Mouse (Mus musculus): ENCODE results near the gene Gm340.
A peak's percentile ranks its signal among the peaks of the same experiment; 100 is the strongest.

The Gm340 gene

DNA sequence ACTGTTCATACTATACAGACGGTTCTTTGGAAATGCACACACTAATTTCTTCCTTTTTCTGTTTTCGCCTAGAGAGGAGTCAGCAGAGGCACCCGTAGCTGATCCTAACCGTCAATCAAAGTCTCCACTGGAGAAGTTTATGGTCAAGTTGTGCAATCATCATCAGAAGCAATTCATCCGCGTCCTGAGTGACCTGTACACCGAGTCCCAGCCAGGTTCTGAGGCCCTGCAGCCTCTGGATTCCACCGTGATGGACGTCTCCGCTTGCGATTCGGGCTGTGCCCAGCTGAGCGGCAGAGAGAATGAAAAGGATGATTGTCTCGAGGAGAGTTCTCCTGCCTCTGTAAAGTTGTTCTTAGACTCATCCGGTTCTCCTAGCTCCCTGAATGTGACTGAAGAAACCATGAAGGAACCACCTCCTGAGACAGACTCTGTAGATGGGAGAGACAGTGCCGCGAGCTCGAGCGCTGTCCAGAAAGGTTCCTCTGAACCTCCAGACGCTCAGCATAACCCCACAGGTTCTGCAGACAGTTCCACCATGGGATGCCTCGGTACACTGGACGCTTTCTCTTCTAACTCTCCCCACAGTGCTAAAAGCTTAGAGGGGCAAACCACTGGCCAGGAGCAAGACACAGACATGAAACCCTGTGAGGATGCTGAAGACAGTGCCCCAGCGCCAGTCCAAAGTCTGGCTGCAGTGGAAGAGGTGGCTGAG is at the start of gene Gm340:
Gene Gm340, plus strand, starts transcription at position 665 of the 715 bp plus-strand sequence.
- no peak for DNase-seq (ENCODE audit: low read depth, low spot score)

DNA sequence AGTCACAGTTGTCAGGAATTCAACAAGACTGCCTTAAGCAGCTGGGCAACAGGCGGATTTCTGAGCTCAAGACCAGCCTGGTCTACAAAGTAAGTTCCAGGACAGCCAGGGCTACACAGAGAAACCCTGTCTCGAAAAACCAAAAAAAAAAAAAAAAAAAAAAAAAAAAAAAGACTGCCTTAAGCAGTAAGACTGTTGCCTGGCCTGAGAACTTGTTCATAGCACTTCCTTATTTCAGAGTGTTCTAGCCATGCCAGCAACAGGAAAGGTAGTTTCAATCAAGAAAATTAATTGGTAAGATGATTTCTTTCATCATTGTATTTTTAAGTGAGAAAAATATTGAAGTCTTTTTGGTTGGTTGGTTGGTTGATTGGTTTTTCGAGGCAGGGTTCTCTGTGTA is 48.1 kb upstream of the Gm340 start:
- no peak for DNase-seq (ENCODE audit: low read depth, low spot score)

DNA sequence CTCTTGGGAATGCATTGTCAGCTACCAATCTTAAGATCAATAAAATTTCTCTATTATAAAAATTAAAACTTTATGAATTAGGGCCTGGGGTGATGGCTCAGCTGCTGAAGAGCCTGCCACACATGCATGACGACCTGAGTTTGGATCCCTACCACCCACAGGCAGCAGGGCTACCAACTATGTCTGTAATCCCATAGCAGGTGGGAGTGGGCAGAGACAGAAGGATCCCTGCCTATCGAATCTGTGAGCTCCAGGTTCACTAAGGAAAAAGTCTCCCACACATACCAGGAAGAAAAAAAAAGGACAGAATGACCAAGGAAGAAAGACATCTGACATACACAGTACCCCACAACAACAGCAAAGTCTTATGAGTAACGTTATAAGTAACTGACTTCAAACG is 25.2 kb upstream of the Gm340 start:
- DNase-seq (ENCODE audit: low read depth, low spot score), result no peak

DNA sequence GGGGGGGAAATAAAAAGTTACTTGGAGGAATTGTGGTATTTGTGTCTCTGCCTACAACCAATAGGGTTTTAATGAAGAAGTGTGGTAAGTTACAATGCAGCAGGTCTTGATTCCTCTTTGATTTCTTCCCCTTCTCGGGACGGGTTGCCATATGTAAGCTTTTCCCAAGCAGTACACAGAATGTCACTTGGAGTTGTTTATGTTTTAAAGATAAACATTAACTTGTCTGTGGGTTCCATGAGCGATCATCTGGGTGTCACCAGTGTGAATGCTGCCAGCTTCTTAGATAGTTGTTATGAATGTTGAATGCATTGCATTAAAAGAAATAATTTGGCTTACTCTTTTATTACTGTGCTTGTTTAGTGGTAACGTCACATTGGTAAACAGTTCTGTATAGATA is 24.7 kb upstream of the Gm340 start:
- no peak for DNase-seq (ENCODE audit: low read depth, low spot score)

DNA sequence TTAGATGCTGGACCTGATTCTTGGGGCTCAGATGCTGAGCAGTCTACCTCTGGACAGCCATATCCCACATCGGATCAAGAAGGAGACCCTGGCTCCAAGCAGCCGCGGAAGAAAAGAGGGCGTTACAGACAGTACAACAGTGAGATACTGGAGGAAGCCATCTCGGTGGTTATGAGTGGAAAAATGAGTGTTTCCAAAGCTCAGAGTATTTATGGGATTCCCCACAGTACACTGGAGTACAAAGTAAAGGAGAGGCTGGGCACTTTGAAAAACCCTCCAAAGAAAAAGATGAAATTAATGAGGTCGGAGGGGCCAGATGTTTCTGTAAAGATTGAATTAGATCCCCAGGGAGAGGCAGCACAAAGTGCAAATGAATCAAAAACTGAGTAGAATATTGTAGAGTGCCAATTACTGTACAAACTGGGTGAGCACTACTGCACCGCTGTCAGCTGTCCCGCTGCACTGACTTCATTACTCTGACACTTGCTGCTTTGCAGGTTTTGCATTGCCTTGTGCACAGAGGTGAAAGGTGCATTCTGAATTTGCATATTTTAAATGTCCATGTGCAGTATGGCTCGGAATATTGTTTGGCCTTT is 23.2 kb upstream of the Gm340 start:
- DNase-seq (ENCODE audit: low read depth, low spot score), result no peak

DNA sequence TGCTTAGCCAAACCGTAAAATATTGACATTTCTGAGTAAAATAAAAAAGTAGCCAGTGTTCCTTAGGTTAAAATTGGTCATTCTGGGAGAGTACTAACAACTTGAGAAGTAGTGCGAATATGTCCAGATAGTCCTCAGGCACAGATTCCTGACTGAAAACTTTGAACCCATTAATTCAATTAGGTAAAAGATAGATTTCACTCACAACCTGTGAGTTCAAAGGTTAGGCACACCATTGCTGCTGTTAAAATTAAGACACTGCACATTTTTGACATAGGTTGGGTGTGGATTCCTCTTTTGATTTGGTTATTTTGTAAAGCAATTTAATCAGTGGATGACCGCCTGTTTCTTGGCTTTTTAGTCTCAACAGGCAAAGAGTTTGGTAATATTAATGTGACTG is 21.3 kb upstream of the Gm340 start:
- no peak for DNase-seq (ENCODE audit: low read depth, low spot score)

DNA sequence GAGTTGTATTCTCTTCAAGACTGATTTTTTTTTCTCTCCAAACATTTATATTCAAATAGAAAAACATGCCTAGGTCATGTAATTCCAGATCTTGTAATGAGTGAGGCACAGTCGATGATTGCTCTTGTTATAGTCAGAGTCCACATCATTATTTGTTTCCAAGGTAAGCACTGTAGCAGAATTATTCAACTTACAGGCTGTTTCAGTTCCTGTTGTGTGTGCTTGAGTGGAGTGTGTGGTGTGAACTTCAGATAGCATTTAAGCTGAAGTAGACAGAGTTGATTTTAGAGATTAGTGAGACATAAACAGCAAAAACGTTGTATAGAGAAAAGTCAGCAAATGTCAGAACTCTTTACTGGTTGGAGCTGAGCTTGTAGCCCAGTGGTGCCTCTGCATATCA is 13.4 kb upstream of the Gm340 start:
- no peak for DNase-seq (ENCODE audit: low read depth, low spot score)

DNA sequence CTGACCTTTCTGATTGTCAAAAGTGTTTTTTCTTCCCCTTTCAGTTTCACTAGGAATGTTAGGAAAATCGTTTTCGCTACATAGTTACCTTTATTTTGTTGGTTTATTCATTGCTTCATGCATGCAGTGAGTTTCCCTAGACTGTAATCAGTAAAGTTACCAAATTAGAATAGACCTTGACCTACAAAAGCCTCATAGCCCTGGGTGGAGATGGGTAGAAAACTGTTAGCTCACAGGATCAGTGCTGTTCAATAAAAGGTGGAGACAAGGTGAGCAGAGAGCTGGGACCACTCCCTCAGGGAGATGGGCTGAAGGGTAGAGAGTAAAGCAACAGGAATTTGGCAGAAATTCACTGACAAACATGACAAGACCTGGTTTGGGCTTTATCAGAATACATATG is 8.5 kb upstream of the Gm340 start:
- peak; percentile 16 for DNase-seq (ENCODE audit: low read depth, low spot score)

DNA sequence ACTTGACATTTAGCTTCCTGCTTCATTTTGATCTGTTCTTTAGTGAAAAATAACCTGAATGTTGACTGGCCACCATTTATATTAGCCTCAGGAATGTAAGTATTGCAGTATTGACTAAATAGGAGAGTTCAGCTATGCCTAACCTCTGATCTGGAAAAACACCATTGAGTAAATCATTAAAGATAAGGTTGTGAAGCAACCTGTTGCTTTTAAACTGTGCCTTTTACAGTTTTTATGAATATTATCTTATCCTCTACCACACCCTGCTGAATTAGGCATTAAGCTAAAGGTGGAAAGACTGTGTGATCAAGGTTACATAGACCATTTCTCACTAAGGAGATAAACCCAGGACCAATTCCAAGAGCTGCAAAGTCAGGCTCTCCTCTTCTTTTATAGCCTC is 4.6 kb upstream of the Gm340 start:
- no peak for DNase-seq (ENCODE audit: low read depth, low spot score)

DNA sequence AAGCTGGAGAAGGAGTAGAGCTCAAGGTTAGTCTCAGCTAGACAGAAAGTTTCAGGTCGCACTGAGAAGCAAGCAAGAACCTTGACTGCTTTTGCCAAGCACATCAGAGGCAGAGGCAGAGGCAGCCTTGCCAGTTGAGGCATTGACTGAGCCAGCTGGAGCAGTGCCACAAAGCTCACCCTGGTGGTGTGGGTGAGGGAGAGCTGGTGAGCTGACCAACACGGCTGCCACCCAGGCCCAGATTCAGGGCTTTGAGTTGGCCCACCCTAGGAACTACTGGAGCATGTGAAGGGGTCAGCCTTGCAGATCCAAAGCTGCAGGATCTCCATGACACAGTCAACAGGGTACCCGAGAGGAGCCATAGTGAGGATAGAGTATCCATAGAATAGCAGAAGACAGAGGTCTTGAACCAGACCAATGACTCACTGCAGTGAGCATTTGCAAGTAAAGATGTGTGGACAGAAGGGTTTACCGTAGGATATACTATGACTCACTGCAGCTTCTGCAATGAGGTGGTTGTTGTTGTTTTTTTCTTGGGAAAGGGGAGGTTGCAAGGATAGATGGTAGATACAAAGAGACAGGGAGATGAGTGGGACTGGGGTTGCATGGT is 2.8 kb upstream of the Gm340 start:
- DNase-seq (ENCODE audit: low read depth, low spot score), result no peak

DNA sequence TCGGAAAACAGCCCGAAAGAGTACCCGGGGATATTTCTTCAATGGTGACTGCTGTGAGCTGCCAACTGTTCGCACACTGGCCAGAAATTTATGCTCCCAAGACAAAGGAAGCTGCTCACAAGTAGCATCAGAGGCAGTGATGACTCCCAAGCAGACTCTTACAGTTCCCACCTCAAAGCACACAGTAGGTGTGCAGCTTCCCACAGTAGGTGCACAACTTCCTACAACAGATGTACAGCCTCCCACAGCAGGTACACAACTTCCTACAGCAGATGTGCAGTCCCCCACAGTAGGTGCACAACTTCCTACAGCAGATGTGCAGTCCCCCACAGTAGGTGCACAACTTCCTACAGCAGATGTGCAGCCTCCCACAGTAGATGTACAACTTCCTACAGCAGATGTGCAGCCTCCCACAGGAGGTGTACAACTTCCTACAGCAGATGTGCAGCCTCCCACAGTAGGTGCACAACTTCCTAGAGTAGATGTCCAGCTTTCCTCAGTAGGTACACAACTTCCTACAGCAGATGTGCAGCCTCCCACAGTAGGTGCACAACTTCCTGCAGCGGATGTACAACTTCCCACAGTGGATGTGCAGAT is 846 bp downstream of the Gm340 start:
- no peak for DNase-seq (ENCODE audit: low read depth, low spot score)

DNA sequence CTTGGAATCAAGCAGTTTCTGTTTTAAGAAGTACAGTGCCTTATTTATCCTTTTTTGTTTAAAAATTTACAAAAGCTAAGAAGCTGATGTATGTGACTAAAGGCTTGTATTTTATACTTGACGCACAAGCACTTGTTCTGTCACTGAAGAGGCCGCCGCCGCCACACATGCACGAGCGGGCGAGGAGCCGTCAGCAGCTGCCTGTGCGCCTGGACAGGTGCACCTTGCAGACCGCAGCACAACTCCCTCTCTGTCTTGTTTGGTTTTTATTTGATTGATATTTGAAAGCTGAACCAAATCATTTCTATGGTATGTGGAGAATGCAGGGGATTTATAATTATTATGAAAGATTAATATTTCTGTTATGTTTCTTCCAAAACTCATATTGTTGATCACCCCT is 4.6 kb downstream of the Gm340 start:
- no peak for DNase-seq (ENCODE audit: low read depth, low spot score)

DNA sequence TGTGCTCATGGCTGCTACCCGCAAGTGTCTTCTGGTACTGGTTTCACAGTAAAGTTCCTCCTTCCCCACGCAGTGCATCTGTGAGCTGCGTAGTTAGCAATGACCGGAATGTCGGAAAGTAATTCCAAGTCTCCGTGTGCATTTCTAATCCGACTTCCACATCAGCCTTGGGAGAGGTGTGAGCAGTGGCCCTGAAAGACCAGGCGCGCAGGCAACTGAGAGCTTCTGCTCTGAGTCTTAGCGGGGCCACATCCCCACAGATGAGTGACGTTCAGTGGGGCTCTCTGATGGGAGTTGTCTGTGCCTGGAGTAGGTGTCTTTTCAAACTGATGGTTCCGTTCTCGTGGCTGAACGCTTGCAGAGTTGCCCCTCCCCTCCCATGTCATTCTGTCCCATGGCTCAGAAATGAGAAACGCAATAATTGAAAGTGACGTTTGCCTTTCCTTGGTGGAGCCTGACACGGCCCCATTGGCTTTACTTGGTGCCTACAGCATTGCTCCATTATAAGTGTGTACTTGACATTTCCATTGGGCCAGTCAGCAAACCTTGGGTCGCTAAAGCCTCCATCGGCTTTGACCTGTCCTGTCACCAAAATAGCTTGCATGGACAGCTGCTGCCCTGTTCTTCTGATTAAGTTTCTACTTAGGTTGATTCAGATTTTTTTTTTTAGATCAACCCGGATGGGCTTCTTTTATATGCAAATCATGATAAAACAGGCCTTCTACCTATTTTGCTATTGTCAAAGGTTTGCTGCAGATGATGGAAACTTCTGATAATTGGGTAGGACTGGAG is 5.5 kb downstream of the Gm340 start:
- no peak for DNase-seq (ENCODE audit: low read depth, low spot score)

DNA sequence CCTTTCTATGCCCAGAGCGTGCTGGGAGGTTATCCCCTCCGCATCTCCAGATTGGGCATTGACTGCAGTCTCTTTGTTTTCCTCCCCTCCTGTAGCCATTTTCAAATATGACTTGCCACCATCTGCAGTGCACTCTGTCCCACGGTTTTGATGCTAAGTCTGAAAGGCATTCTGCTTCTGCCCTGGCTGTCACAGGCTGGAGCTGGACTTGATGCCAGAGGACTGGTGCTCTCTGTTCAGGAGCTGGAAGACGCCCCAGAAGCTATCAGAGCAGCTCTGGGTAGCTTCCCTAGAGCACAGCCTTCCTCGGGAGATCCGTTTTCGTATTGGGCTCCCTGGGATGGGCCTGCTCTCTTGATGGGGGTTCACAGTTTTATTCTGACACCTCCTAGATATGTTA is 6.9 kb downstream of the Gm340 start:
- DNase-seq (ENCODE audit: low read depth, low spot score), result no peak

DNA sequence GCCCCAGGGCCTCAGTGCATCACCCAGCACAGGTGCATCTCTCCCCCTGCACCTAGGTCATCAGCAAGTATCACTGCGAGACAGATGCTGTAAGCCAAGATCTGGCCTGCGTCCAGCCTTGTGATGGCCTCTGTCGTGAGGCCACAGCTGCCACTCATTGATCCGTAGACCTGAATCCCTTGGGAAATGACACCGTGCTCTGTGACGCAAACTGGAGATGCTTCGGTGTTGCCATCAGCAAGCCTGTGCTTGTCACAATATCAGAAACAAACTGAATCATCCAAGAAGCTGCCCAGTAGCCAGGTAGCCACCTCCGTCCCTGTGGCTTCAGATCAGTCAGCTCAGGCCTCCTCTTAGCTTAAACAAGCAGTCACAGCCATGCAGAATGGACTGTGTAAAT is 7.5 kb downstream of the Gm340 start:
- DNase-seq (ENCODE audit: low read depth, low spot score), result no peak

DNA sequence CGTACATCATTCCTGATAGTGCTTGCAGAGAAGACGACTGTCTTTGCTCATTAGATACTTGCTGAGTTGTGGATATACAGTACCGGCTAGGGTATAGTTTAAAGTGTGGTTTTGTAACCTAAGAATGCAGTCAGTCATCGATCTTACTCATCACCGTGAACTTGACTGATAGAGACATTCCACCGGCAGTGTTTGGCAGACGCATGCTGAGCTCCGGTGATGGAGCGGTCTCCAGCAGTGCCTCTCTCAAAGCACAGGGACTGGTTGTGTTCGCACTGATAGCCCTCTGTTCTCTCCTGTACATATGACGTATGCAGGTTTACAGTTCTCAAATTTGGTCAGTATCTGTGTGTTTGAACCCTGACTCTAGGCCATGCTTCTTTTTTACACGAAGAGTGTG is 9.6 kb downstream of the Gm340 start:
- DNase-seq (ENCODE audit: low read depth, low spot score), result no peak

DNA sequence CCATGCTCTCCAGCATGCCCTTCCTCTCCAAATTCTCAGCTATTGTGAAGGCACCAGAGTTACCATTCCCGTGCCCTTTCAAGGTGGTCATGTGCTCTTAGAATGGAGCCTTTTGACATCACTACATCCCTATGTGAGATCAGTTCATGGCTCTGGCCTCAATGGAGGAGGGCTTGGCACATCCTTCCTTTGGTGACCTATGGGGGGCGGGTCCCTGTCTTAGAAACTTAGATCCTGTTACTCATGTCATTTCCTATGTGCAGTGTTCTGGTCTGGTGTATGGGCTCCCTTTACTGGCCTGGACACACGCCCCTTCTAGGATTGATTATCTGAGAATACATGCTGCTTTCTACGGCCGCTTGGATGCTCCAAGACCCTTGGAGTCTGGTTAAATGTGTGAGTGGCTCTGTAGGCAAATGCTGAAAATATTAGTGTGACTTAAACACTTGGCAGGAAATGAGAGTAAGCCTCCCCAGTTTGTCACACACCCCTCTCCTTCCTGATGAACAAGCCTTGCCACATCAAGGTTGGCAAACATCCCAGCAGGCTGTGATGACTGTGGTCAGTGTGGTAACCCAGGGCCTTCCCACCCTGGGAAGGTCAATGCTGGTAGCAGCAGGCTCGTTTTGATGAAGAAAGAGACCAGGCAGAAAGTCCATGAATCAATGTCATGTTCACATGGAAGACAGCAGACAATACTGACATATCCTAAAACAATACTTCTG is 15.2 kb downstream of the Gm340 start:
- no peak for DNase-seq (ENCODE audit: low read depth, low spot score)

DNA sequence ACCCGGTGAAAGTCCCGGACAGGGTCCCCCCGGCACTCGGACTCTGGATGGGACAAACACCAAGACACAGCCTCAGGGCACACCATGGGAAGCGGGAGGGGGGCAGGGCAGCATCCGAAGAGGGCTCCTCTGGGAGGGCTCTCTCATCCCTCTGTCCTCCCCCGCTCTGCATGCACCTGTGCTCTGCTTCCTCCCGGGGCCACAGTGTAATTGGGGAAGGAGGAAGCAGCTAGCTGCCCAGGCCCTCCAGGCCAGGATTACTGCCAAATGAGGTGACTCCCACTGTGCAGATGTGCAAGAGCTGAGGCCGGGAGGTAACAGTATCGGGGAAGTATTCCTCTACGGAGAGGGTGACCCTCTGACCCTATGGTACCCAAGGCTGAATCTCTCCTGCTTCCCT is 18.5 kb downstream of the Gm340 start:
- no peak for DNase-seq (ENCODE audit: low read depth, low spot score)

DNA sequence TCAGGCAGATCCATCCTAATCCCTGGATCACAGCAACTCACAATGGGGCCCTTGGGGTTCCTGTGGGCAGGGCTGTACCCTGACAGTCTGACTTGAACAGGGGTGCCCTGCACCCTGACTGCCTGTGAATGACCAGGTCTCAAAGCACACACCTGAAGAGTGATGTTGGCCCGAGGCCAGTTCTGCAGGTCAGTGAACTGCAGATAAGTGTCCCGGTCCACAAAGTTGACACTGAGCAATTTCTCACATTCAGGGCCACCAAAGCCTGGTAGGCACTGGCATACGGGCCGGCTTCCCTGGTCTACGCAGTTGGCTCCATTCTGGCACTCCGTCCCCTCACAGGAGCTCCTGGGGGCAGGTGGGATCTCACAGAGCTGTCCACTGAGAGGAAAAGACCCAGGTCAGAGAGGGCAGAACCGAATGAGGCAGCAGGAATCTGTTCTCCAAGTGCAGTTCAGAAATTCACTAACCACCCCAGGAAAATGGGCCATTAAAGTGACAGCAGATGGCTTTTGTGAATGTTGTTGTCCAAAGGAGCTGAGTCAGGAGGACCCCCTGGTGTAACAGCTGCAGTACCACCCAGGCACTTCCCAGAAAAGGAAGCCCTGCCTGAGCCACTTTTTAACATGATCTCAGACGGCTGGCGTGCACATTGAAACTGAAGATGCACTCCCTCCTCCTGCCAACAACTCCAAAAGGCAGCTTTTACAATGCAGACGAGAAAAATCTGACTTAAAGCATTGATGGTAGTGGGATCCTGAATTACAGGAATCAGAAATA is 24.2 kb downstream of the Gm340 start:
- no peak for DNase-seq (ENCODE audit: low read depth, low spot score)

DNA sequence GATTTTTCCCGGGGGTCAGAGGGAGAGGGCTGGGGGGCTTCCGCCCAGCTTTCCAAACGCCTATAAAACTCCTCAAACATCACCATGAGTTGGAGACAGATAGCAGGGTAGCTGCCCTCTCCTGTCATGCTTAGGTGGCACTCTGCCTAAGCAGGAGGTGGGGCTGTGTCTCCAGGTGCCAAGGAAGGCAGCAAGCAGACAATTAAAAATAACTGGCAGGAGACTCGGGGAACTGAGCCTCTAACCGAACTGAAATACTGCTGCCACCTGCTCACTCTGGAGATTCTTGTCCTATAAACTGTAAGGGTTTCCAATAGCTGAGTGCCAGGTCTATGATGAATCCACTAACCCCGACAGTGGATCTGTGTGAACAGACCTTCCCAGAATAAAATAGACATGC is 29.5 kb downstream of the Gm340 start:
- DNase-seq (ENCODE audit: low read depth, low spot score), result no peak

Data from ES-CJ7 (cell line).